Mouse (Mus musculus) small intestine, adult 2 months (tissue): ENCODE results near the gene Ssbp3.

Experiments used
- CTCF ChIP-seq: fragments of 200-500 bp; IDR thresholded peaks from 2 replicates; pipeline ENCODE4 v1.5.1; 2012; ENCODE audit warnings: low read depth, mild to moderate bottlenecking, control low read depth, inconsistent platforms, low read length, moderate library complexity, mixed read lengths; ENCODE audit not compliant: insufficient replicate concordance, insufficient read length; ENCODE audit errors: extremely low read depth
- POLR2A ChIP-seq: fragments of 200-500 bp; IDR thresholded peaks from 2 replicates; pipeline ENCODE4 v1.6.1; 2012; ENCODE audit warnings: low read depth, mild to moderate bottlenecking, control low read depth, inconsistent platforms, low read length, moderate library complexity

- TF ChIP-seq POLR2A = no peak
- TF ChIP-seq CTCF = no peak
Observed at GRCm38 (mm10) chr4:106866381-106866780, 44.1 kb upstream of the Ssbp3 start.
